9 mouse cellular contexts compared by ENCODE assay signal in the genomic region with DNA sequence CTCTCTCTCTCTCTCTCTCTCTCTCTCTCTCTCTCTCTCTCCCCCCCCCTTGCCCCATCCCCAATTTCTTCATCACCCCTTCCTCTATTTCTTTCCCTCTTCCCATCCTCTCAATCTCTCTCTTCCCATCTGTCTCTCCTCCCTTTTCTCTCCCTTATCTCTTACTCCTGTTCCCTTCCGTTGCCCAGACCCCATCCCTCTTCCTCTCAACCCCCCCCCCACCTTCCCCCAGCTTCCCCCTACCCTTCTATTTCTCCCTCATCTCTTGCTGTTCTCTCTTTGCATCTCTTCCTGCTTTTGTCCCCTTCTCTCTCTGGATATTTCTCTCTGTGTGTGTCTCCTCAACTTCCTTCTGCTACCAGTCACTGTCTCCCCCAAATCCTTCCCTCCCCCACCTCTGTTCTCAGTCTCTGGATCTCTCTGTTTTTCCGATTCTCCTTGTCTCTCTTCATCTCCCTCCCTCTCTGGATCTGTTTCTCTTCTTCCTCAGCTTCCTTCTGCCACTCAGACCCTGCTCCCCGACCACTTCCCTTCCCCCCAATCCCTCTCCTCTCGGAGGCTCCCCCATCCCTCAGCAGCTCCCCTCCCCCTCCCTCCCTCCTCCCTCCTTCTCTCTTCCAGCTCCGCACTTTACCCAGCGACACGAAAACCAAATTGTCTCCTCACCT. TPM values are rescaled to one million over a fixed set of nuclear protein-coding genes. Genes with fewer than 3 reads are reported as not detected.
DNase-seq lines count a peak whose midpoint lies in the region; ATAC-seq and TF ChIP-seq lines count a peak whose summit lies in the region.
"Had no signal": no experiment of that assay in that cellular context is flagged by ENCODE, and none has a peak within 500 bp of the region (broad histone marks: within the 10 kb centered on the region; RNA-seq: fewer than 3 reads in every experiment).

TSS of gene Cacng8 (plus strand) at position 271 of the 668 bp plus-strand sequence.

- peak within 1 kb of the TSS; percentile 49 for H3K4me2 ChIP-seq in kidney, embryonic 16.5 days (replicated peaks; ENCODE audit: low read depth, low read length)
- peak within 1 kb of the TSS; percentile 67 for H3K4me2 ChIP-seq in embryonic facial prominence, embryonic 13.5 days
- peak within 1 kb of the TSS; percentile 50 for H3K4me2 ChIP-seq in intestine, embryonic 14.5 days (ENCODE audit: low read length)
- H3K4me2 ChIP-seq in midbrain, postnatal 0 days (ENCODE audit: low read depth, low read length, poor library complexity, severe bottlenecking) = peak within 1 kb of the TSS; percentile 82
- H3K4me2 ChIP-seq: liver, embryonic 13.5 days had no signal

- no peak within 1 kb of the TSS for H3K9ac ChIP-seq in kidney, embryonic 16.5 days (replicated peaks; ENCODE audit: low read length)
- H3K9ac ChIP-seq in embryonic facial prominence, embryonic 13.5 days = peak within 1 kb of the TSS; percentile 65
- H3K9ac ChIP-seq in intestine, embryonic 14.5 days (ENCODE audit: low read length) = no peak within 1 kb of the TSS
- peak within 1 kb of the TSS; percentile 70 for H3K9ac ChIP-seq in midbrain, postnatal 0 days (replicated peaks; ENCODE audit: low read length, poor library complexity, severe bottlenecking)
- H3K9ac ChIP-seq: liver, embryonic 13.5 days had no signal

- WGBS in kidney, embryonic 16.5 days = 0% methylated on average over 7 of the region's 7 CpGs
- 1% methylated on average over 7 of the region's 7 CpGs for WGBS in embryonic facial prominence, embryonic 13.5 days
- WGBS in intestine, embryonic 14.5 days = 0% methylated on average over 7 of the region's 7 CpGs
- 0% methylated on average over 7 of the region's 7 CpGs for WGBS in midbrain, postnatal 0 days

- peaks cover 5% of the 10 kb centered on the region; the same call in 1 of the 2 replicates for H3K4me1 ChIP-seq in kidney, embryonic 16.5 days (ENCODE audit: insufficient read depth, low read length)
- peaks cover 29% of the 10 kb centered on the region for H3K4me1 ChIP-seq in embryonic facial prominence, embryonic 13.5 days
- peaks cover 6% of the 10 kb centered on the region; the same call in 1 of the 2 replicates for H3K4me1 ChIP-seq in intestine, embryonic 14.5 days (replicated peaks; ENCODE audit: control insufficient read depth, insufficient read depth, low read length)
- H3K4me1 ChIP-seq in midbrain, postnatal 0 days (ENCODE audit: insufficient read depth, low read length) = peaks cover 11% of the 10 kb centered on the region; the same call in 1 of the 2 replicates
- H3K4me1 ChIP-seq: liver, embryonic 13.5 days had no signal

- H3K4me3 ChIP-seq in kidney, embryonic 16.5 days (ENCODE audit: low read length) = peak within 1 kb of the TSS; percentile 32
- peak within 1 kb of the TSS; percentile 46 for H3K4me3 ChIP-seq in embryonic facial prominence, embryonic 13.5 days
- peak within 1 kb of the TSS; percentile 21 for H3K4me3 ChIP-seq in intestine, embryonic 14.5 days (ENCODE audit: low read depth, low read length)
- H3K4me3 ChIP-seq in midbrain, postnatal 0 days (ENCODE audit: low read depth, low read length) = peak within 1 kb of the TSS; percentile 54
- H3K4me3 ChIP-seq: liver, embryonic 13.5 days had no signal

- H3K36me3 ChIP-seq in kidney, embryonic 16.5 days (ENCODE audit: insufficient read depth, low read length) = no peaks in the 10 kb centered on the region
- peaks cover 18% of the 10 kb centered on the region for H3K36me3 ChIP-seq in embryonic facial prominence, embryonic 13.5 days
- no peaks in the 10 kb centered on the region for H3K36me3 ChIP-seq in intestine, embryonic 14.5 days (ENCODE audit: control insufficient read depth, insufficient read depth, low read length)
- peaks cover 2% of the 10 kb centered on the region; the same call in 1 of the 2 replicates for H3K36me3 ChIP-seq in midbrain, postnatal 0 days (ENCODE audit: insufficient read depth, low read length)
- H3K36me3 ChIP-seq: liver, embryonic 13.5 days had no signal

- ATAC-seq in kidney, embryonic 16.5 days (ENCODE audit: low FRiP score, low TSS enrichment) = no peak; the same call in 1 of the 2 replicates
- ATAC-seq in embryonic facial prominence, embryonic 13.5 days (ENCODE audit: insufficient number of reproducible peaks, insufficient read depth, low FRiP score, low TSS enrichment, low read depth) = 0 out of 2 replicates have a peak, but pooled peaks have one; percentile 20
- ATAC-seq in intestine, embryonic 14.5 days (replicated peaks; ENCODE audit: low FRiP score, low TSS enrichment, low read depth) = 0 out of 2 replicates have a peak, but pooled peaks have one; percentile 19
- peak; percentile 36 for ATAC-seq in midbrain, postnatal 0 days (ENCODE audit: low FRiP score)
- no peak for ATAC-seq in monocyte, adult 5-6 weeks (replicated peaks; ENCODE audit: insufficient number of reproducible peaks, low FRiP score, low TSS enrichment, poor library complexity, severe bottlenecking)

- no peak within 1 kb of the TSS for H3K27ac ChIP-seq in kidney, embryonic 16.5 days (ENCODE audit: low read length)
- peak within 1 kb of the TSS; percentile 63 for H3K27ac ChIP-seq in embryonic facial prominence, embryonic 13.5 days
- no peak within 1 kb of the TSS for H3K27ac ChIP-seq in intestine, embryonic 14.5 days (ENCODE audit: low read depth)
- peak within 1 kb of the TSS; percentile 57 for H3K27ac ChIP-seq in midbrain, postnatal 0 days (ENCODE audit: low read depth, low read length)
- H3K27ac ChIP-seq: liver, embryonic 13.5 days had no signal

- DNase-seq in kidney, adult 11 months = no peak
- DNase-seq in intestine, embryonic 14.5 days (ENCODE audit: low spot score) = no peak
- DNase-seq in midbrain, postnatal 0 days (ENCODE audit: low spot score) = peak; percentile 53
- DNase-seq in thymus, postnatal 25 days = no peak
- no peak for DNase-seq in lung, postnatal 25 days (ENCODE audit: low spot score)
- DNase-seq: liver, embryonic 13.5 days had no signal

- H3K27me3 ChIP-seq in kidney, embryonic 16.5 days (ENCODE audit: insufficient read depth, low read length) = no peaks in the 10 kb centered on the region
- H3K27me3 ChIP-seq in embryonic facial prominence, embryonic 13.5 days = no peaks in the 10 kb centered on the region
- H3K27me3 ChIP-seq in intestine, embryonic 14.5 days (replicated peaks; ENCODE audit: control insufficient read depth, insufficient read depth, low read length) = no peaks in the 10 kb centered on the region
- no peaks in the 10 kb centered on the region for H3K27me3 ChIP-seq in midbrain, postnatal 0 days (ENCODE audit: insufficient read depth, low read length)

- no peak for TF ChIP-seq CTCF in midbrain, postnatal 0 days (IDR thresholded peaks at IDR 0.05)

- no peaks in the 10 kb centered on the region for H3K9me3 ChIP-seq in kidney, embryonic 16.5 days (ENCODE audit: low read length)
- H3K9me3 ChIP-seq in embryonic facial prominence, embryonic 13.5 days = no peaks in the 10 kb centered on the region
- H3K9me3 ChIP-seq in intestine, embryonic 14.5 days (ENCODE audit: control insufficient read depth, low read length) = no peaks in the 10 kb centered on the region
- H3K9me3 ChIP-seq in midbrain, postnatal 0 days (ENCODE audit: low read length) = no peaks in the 10 kb centered on the region
- H3K9me3 ChIP-seq: liver, embryonic 13.5 days had no signal

RNA-seq across cellular contexts. Expression of gene Cacng8, which starts in this region (rescaled TPM):
- polyA plus RNA-seq in kidney, embryonic 16.5 days (2015; fragmentation: Nextera tagmentation; extraction: Ambion mirVana) = 1.0 TPM in 2 replicates
- 5.5 and 7.5 TPM in 2 replicates for polyA plus RNA-seq in embryonic facial prominence, embryonic 13.5 days (2015; fragmentation: Nextera tagmentation; extraction: Ambion mirVana)
- 2.5 and 3.1 TPM in 2 replicates for polyA plus RNA-seq in intestine, embryonic 14.5 days (2014; fragmentation: Nextera tagmentation; extraction: Ambion mirVana)
- total RNA-seq in midbrain, postnatal 0 days (2014; rRNA removed) = 44.0 and 59.0 TPM in 2 replicates
- polyA plus RNA-seq in midbrain, postnatal 0 days (2015; fragmentation: Nextera tagmentation; extraction: Ambion mirVana) = 20.8 and 21.4 TPM in 2 replicates
- not detected in 3 replicates for total RNA-seq in monocyte, adult 5-6 weeks (2017)

Comparison
In these comparisons a context has a peak if more than half of its experiments do, and no peak if none do; other contexts are left out.
1. RNA of gene Cacng8 (total RNA-seq): 44.0 to 59.0 TPM in midbrain, postnatal 0 days; not detected in monocyte, adult 5-6 weeks; every median in the first group is over 10 times any median in the second.
2. ATAC-seq: peak in embryonic facial prominence, embryonic 13.5 days (single experiment), intestine, embryonic 14.5 days (single experiment) and midbrain, postnatal 0 days (single experiment); none in kidney, embryonic 16.5 days (single experiment) and monocyte, adult 5-6 weeks (single experiment).
3. H3K27ac ChIP-seq: peak in embryonic facial prominence, embryonic 13.5 days (single experiment) and midbrain, postnatal 0 days (single experiment); none in kidney, embryonic 16.5 days (single experiment) and intestine, embryonic 14.5 days (single experiment).
4. H3K9ac ChIP-seq: peak in embryonic facial prominence, embryonic 13.5 days (single experiment) and midbrain, postnatal 0 days (single experiment); none in kidney, embryonic 16.5 days (single experiment) and intestine, embryonic 14.5 days (single experiment).
5. Peak in every context shown above with its lines, with median percentiles within 50 percentile points of each other: H3K4me2 ChIP-seq and H3K4me3 ChIP-seq.